Mouse (Mus musculus) layer of hippocampus, adult 2 months (tissue): ENCODE results near the gene 1520401A03Rik. TPM values are rescaled to one million over a fixed set of nuclear protein-coding genes. Genes with fewer than 3 reads are reported as not detected.

Source experiments
- DNase-seq, 2 experiments: peaks; one replicate each; pipeline ENCODE4 v3.0.0; 2022; ENCODE audit warnings: low spot score in 2 of 2
- H3K27ac ChIP-seq: fragments of 200-600 bp; 2 replicates; pipeline ENCODE4 v1.8.1; 2022
- H3K4me3 ChIP-seq: fragments of 200-600 bp; 2 replicates; pipeline ENCODE4 v1.8.1; 2022; ENCODE audit warnings: mild to moderate bottlenecking
- CTCF ChIP-seq: fragments of 200-600 bp; conservative IDR thresholded peaks from 2 replicates; pipeline ENCODE4 v1.8.1; 2022; ENCODE audit warnings: antibody characterized with exemption, mild to moderate bottlenecking, moderate library complexity
- total RNA-seq, 2 experiments: library from RNA; stranded (reverse); gene quantifications; 2 replicates each; pipeline ENCODE4 v1.2.3; 2021

The 1520401A03Rik gene
- total RNA-seq, 2 experiments from 2014 or later: 0.25 to 0.64 TPM

- no peak overlapping the region for H3K4me3 ChIP-seq
- DNase-seq: no peak
- TF ChIP-seq CTCF: no peak
Observed at GRCm38 (mm10) chr17:23680336-23680735, 42.2 kb downstream of the 1520401A03Rik start.

GRCm38 (mm10) chr17:23679127-23679835, 43.3 kb downstream of the 1520401A03Rik start, which contains the start of gene Cldn6:
Gene Cldn6, plus strand, starts transcription at chr17:23679249.
- Histone ChIP-seq H3K4me3 (no peak within 1 kb of the TSS), H3K27ac (no peak within 1 kb of the TSS)
- DNase-seq: no peak
- TF ChIP-seq CTCF: no peak

More at GRCm38 (mm10) chr17:23680336-23680735, 42.2 kb downstream of the 1520401A03Rik start:
- no peak overlapping the region for H3K27ac ChIP-seq

GRCm38 (mm10) chr17:23677236-23677679, 45.3 kb downstream of the 1520401A03Rik start, which contains the start of gene Tnfrsf12a:
Gene Tnfrsf12a, minus strand, starts transcription at chr17:23677468.
- H3K4me3 ChIP-seq: peak within 1 kb of the TSS; percentile 72
- TF ChIP-seq CTCF: no peak
- peak; percentile 69 to 77 for DNase-seq
- peak within 1 kb of the TSS; percentile 72; the same call in 1 of the 2 replicates for H3K27ac ChIP-seq

GRCm38 (mm10) chr17:23676473-23677031, 46.0 kb downstream of the 1520401A03Rik start:
- DNase-seq: no peak
- peak overlapping the region; percentile 72 for H3K4me3 ChIP-seq
- no peak for TF ChIP-seq CTCF
- H3K27ac ChIP-seq: peak overlapping the region; percentile 72; the same call in 1 of the 2 replicates

- H3K27ac ChIP-seq: peak overlapping the region; percentile 97; the same call in 1 of the 2 replicates
- peak overlapping the region; percentile 72 for H3K4me3 ChIP-seq
- peak; percentile 40 for TF ChIP-seq CTCF
- no peak for DNase-seq
Observed at GRCm38 (mm10) chr17:23675564-23676281, 46.9 kb downstream of the 1520401A03Rik start.

GRCm38 (mm10) chr17:23675127-23675526, 47.5 kb downstream of the 1520401A03Rik start:
- Histone ChIP-seq H3K27ac (peak overlapping the region; percentile 97; the same call in 1 of the 2 replicates), H3K4me3 (peak overlapping the region; percentile 90)
- no peak for DNase-seq
- TF ChIP-seq CTCF: no peak

GRCm38 (mm10) chr17:23674271-23674952, 48.2 kb downstream of the 1520401A03Rik start:
- DNase-seq: no peak
- Histone ChIP-seq H3K27ac (peak overlapping the region; percentile 97), H3K4me3 (peak overlapping the region; percentile 90)
- TF ChIP-seq CTCF: no peak

- peak within 1 kb of the TSS; percentile 97 for H3K27ac ChIP-seq
- TF ChIP-seq CTCF: no peak
Observed at GRCm38 (mm10) chr17:23673424-23674073, 49.0 kb downstream of the 1520401A03Rik start, which contains the start of the genes Hcfc1r1 and Thoc6. Gene Hcfc1r1, plus strand, starts transcription at chr17:23673596. Gene Thoc6, minus strand, starts transcription at chr17:23673882.

GRCm38 (mm10) chr17:23672761-23673160, 49.8 kb downstream of the 1520401A03Rik start:
- DNase-seq: no peak

More at GRCm38 (mm10) chr17:23673424-23674073, 49.0 kb downstream of the 1520401A03Rik start, which contains the start of the genes Hcfc1r1 and Thoc6:
- peak; percentile 89 to 97 for DNase-seq
- peak within 1 kb of the TSS; percentile 90 for H3K4me3 ChIP-seq

GRCm38 (mm10) chr17:23671519-23671918, 51.1 kb downstream of the 1520401A03Rik start:
- TF ChIP-seq CTCF: no peak
- DNase-seq: no peak
- Histone ChIP-seq H3K27ac (no peak overlapping the region), H3K4me3 (no peak overlapping the region)

More at GRCm38 (mm10) chr17:23672761-23673160, 49.8 kb downstream of the 1520401A03Rik start:
- TF ChIP-seq CTCF: no peak
- Histone ChIP-seq H3K4me3 (peak overlapping the region; percentile 90), H3K27ac (no peak overlapping the region)

GRCm38 (mm10) chr17:23670516-23671074, 52.0 kb downstream of the 1520401A03Rik start:
- H3K4me3 ChIP-seq: no peak overlapping the region
- H3K27ac ChIP-seq: no peak overlapping the region
- DNase-seq: no peak
- TF ChIP-seq CTCF: no peak
